Mouse (Mus musculus) MEL-GATA-1-ER (cell line): ENCODE results near the gene Cd63.
A peak's percentile ranks its signal among the peaks of the same experiment; 100 is the strongest.

Experiments
- DNase-seq: peaks from one replicate; pipeline ENCODE4 v3.0.0-alpha.2; 2012; ENCODE audit warnings: low read depth; ENCODE audit errors: extremely low read depth

Cd63 gene

GRCm38 (mm10) chr10:128904812-128905211 lies 4.0 kb downstream of the Cd63 start:
- no peak for DNase-seq

DNA sequence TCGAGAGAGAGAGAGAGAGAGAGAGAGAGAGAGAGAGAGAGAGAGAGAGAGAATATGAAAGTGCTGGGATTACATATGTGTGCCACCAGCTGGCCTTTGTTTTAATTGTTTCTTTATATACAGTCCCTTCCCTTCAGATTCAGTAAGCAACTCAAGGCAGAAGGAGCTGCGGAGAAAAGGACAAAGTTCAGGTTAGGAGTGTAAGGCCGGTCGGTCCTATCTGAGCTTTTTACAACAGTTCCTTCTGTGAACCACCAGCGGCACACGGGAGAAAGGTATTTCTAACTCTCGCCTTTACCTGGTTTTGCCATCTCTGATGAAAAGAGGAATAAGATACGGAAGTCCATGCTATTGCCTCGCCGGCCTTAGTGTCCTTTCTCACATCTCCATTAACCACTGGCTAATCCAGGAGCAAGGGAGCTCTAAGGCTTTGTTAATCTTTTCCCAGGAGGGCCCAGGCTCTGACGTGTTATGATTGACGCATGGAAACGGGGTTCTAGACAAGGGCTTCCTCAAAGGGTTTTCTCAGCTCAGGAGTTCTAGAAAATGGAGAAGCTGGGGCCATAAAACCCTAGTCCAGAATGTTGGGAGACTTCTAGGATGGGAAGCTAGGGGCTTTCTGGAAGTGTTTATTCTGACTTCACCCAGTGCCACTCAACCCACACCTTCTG lies 8.1 kb downstream of the Cd63 start:
- no peak for DNase-seq

DNA sequence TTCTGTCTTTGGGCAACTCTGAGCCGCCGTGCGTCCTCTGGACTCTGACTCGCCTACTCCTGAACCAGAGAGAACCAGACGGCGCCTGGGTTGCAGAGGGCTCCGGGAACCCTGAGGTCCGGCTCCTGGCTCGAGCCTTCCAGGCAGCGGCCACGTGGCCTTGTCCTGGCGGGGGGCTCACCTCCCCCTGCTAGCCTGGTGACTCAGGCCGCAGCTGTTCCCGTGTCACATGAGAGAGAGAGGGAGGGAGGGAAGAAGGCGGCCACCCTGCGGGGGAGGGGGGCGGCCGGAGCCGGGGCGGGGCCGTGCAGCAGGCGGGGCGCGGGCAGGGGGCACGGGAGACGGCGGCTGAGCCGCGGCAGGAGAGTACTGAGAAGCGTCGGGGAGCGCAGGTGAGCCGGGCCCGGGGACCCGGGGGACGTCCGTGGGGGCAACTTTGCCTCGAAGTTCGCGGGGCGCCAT lies 8.8 kb downstream of the Cd63 start:
- DNase-seq: no peak

- DNase-seq: no peak
These were observed 9.5 kb downstream of the Cd63 start for GRCm38 (mm10) chr10:128910066-128910841.

DNA sequence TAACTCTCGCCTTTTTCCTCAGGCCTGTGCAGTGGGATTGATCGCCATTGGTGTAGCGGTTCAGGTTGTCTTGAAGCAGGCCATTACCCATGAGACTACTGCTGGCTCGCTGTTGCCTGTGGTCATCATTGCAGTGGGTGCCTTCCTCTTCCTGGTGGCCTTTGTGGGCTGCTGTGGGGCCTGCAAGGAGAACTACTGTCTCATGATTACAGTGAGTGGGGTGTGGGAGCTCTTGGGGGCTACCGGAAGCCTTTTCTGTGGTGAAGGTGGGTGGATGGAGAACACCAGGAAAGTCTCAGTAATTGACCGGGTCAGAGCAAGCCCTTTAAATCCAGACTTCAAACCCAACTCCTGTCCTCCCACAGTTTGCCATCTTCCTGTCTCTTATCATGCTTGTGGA lies 10.6 kb downstream of the Cd63 start:
- DNase-seq: no peak

DNA sequence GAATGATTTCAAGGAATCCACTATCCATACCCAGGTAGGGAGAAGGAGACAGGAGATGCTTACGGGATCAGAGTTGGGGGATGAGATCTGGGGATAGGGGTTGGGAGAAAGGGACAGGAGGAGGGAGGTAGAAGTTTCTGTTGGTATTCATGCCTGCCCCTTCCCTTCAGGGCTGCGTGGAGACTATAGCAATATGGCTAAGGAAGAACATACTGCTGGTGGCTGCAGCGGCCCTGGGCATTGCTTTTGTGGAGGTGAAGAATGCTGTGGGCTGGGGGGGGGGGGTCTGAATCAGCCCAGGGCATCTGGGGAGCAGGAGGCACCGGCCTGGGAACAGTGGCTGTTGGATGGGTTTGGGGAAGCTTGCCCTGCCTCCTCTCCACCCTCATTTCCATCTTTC lies 11.5 kb downstream of the Cd63 start:
- no peak for DNase-seq

- no peak for DNase-seq
These were observed 12.0 kb downstream of the Cd63 start for GRCm38 (mm10) chr10:128912791-128913190.

DNA sequence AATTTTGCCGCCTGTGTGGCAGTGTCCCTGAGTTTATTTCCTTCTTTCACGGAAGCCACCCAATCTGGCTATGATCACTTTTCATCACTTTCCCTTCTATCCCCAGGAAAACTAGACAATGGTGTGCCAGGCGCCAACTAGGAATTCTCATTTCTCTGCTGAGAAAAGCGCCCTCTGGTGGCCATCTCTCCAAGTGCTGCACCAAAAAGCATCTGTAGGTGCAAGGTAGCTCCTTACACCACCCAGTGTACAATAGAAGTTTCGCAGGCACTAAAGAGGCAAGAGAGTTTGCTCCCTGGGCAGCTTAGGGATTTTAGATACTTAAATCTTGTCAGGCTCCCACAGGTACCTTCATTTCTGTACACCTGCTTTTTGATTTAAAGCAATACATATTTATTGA lies 12.4 kb downstream of the Cd63 start:
- peak; percentile 58 for DNase-seq

GRCm38 (mm10) chr10:128913696-128914095 lies 12.9 kb downstream of the Cd63 start:
- no peak for DNase-seq

DNA sequence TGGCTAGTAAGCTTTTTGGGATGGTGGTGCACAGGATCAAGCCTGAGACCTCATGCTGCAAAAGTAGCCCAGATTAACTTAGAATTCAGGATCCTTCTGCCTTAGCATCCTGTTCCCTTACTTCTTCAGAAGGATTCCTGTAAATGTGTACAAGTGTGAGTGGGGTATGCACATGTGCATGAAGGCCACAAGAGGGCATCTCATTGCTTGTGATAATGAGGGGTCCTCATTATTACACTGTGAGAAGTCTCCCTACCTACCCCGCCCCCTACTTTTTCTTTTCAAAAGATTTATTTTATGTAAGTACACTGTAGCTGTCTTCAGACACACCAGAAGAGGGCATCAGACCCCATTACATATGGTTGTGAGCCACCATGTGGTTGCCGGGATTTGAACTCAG lies 14.8 kb downstream of the Cd63 start:
- DNase-seq: no peak

DNA sequence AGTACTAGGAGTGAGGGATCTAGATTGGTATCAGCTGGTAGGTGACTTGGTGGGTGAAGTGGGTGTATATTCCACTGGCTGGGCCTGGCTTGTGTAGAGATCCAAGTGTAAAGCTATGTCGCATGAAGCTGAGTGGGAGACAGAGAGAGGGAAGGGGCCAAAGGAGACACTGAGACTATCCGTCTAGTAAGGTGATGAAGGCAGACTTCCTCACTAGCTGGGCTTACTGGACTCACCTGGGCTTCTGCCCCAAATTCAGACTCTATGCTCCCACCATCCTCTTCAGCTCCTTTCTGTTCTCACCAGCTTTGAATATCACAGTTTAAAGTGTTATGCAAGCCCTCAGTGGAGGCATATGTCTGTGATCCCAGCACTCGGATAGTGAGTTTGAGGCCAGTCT lies 15.9 kb downstream of the Cd63 start:
- no peak for DNase-seq

DNA sequence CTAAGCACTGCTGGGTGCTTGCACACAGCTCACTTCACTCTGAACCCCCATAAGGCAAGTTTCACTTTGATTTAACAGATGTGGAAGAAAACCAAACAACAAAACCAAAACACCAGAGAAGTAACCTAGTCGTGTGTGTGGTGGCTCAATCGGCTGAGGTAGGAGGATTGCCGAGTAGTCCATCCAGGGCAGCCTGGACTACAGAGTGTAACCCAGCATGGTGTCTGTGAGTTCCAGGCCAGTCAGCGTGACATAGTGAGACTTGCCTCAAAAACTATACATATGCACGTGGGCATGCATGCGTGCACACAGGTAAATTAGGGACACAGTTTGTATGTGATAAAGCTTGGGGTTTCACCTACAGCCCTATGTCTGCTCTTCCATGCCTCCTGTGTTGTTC lies 16.6 kb downstream of the Cd63 start:
- no peak for DNase-seq

GRCm38 (mm10) chr10:128918246-128918645 lies 17.5 kb downstream of the Cd63 start:
- DNase-seq: no peak

DNA sequence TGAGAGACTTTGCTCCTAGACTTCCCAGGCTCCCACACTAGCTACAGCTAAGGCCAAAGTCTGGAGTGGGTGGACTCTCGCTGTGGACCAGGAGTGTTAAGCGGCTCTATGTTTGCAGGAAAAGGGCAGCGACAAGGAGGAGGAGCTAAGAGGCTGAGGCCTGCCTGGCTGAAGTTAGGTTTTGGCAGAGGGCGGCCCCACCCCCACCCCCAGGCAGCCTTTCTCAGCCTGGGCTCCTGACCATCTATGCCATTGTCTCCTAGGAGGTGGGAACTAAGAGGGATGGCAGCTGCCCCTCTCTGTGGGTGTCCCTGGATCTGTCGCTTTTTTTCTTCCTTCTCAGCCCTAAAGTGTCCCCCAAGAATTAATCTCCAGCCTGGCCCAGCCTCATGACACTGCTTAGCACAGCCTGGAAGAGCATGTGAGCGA lies 18.4 kb downstream of the Cd63 start:
- no peak for DNase-seq

GRCm38 (mm10) chr10:128919966-128920365 lies 19.2 kb downstream of the Cd63 start:
- DNase-seq: no peak

DNA sequence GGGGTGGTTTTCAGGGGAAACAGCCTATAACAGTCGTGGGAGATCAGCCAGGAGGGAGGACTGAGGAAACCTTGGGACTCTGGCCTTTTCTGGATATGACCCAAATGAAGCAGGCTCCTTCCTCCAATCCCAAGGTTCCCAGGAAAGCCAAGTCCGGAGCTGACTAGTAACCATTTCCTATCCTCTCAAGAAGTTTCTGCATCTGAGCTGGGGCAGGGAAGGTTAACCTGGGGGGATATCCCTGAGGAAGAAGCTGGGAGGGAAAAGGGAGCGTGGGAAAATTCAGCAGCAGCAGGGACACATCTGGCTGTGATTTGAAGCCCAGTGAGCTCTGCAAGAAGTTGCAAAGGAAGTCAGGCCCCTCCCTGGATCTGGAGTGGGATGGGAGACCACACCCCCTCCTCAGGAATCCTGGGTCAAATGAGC lies 20.0 kb downstream of the Cd63 start:
- DNase-seq: no peak

GRCm38 (mm10) chr10:128921251-128921650 lies 20.5 kb downstream of the Cd63 start:
- no peak for DNase-seq

- DNase-seq: no peak
These were observed 21.4 kb downstream of the Cd63 start for GRCm38 (mm10) chr10:128921883-128922821.

GRCm38 (mm10) chr10:128922822-128923012 lies 21.9 kb downstream of the Cd63 start, which contains the start of gene Rdh5:
Gene Rdh5 (minus strand): TSS chr10:128922888.
- DNase-seq: no peak

- peak; percentile 80 for DNase-seq
These were observed 22.4 kb downstream of the Cd63 start for GRCm38 (mm10) chr10:128923013-128923691.

DNA sequence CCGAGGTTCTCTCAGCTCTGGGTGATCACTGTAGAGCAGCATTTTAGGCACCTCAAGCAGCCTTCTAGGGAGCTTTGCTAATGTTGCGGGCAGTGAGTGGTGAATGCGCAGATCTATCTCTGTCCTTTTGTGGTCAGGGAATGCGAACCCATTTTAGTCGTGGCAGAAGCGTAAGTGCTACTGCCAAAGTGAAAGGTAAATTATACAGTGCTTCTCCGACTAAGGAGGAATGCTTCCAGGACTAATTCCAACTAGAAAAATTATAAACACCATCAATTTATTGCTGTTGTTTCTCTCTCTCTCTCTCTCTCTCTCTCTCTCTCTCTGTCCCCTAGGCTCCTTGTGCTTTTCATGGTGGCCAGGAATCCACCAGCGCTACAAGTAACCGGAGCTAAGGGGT lies 23.1 kb downstream of the Cd63 start, which contains the start of gene Bloc1s1:
Bloc1s1 (minus strand) TSS at position 101 of the 400 bp plus-strand sequence.
- DNase-seq: no peak
